Mouse (Mus musculus): Measurements from ENCODE around the gene Rin1.
A peak's percentile ranks its signal among the peaks of the same experiment; 100 is the strongest.
"Not testable (repeated sequence)": the region's sequence is repeated elsewhere in the genome, so short reads cannot be mapped to it uniquely, and the experiment has no call there.

Rin1 gene

GRCm38 (mm10) chr19:5050047-5050905 is at the start of gene Rin1:
Gene Rin1 (plus strand): TSS chr19:5050481.
- DNase-seq (ENCODE audit: low read depth) = no peak

GRCm38 (mm10) chr19:5001666-5002406 is 48.4 kb upstream of the Rin1 start:
- peak; percentile 59 for DNase-seq (ENCODE audit: low read depth)

DNA sequence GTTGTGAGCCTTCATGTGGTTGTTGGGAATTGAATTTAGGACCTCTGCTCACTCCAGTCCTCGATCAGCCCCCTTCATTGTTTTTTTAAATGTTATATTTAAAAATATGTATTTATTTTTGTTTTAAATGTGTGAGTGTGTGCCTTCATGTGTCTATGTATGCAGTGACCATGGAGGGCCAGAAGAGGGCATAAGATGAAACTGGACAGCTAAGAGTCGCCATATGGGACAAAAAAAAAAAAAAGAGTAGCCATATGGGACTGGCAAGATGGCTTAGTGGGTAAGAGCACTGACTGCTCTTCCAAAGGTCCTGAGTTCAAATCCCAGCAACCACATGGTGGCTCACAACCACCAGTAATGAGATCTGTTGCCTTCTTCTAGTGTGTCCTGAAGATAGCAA is 46.6 kb upstream of the Rin1 start:
- not testable (repeated sequence) for DNase-seq (ENCODE audit: low read depth)

DNA sequence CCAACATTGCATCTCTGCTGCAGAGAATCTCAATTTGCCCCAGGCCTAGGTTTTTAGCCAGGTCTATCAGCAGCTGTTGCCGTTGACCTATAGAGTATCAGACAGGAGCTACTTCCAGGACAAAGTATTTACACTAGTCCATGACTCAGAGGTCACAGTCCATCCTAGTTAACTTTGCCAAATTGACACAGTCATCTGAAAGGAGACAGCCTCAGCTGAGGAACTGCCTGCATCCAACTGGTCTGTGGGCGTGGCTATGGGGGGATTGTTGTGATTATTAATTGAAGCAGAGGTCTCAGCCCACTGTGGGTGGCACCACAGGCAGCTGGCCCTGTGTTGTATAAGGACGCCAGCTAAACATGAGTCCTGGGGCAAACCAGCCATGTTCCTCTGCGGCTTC is 45.4 kb upstream of the Rin1 start:
- DNase-seq (ENCODE audit: low read depth) = no peak

GRCm38 (mm10) chr19:5013138-5013537 is 37.1 kb upstream of the Rin1 start:
- DNase-seq (ENCODE audit: low read depth) = no peak

DNA sequence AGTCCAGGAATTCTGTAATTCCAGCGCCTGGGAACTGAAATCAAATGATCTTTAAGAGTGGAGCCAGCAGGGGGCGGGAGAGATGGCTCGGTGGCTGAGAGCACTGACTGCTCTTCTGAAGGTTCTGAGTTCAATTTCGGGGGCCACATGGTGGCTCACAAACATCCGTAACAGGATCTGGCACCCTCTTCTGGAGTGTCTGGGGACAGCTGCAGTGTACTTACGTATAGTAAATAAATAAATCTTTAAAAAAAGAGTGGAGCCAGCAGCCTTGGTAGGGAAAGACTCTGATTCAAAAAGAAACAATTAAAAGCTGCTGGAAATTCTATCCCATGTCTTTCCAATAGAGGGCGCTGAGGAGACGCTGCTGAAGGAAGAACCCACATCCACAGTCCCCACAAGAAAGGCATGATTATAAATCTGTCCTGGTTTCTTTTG is 35.3 kb upstream of the Rin1 start:
- no peak for DNase-seq (ENCODE audit: low read depth)

DNA sequence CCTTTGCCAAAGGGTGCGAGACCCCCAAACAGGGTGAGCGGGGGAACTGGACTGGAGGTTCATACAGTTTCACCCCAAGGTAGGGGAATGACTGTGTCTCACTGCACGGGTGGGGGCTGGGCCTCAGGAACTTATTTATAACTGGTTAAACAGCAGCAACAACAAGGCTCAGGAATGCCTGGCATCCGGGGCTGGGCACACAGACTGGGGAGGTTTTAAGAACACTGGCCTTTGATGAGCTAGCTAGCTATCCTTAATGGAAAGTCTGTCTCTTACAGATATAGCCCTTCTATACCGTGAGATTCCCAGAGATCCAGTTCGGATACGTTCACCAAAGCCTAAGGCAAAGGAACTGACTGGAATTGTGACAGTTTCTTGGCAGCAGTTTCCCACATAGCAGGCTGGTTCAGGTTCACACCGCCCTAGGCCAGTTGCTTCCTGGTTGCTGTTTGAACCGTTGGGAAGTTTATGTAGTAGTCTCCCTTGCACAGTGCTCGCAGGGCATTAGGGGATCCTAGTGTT is 34.0 kb upstream of the Rin1 start:
- DNase-seq (ENCODE audit: low read depth) = no peak

GRCm38 (mm10) chr19:5016782-5017181 is 33.5 kb upstream of the Rin1 start:
- peak; percentile 49 for DNase-seq (ENCODE audit: low read depth)

DNA sequence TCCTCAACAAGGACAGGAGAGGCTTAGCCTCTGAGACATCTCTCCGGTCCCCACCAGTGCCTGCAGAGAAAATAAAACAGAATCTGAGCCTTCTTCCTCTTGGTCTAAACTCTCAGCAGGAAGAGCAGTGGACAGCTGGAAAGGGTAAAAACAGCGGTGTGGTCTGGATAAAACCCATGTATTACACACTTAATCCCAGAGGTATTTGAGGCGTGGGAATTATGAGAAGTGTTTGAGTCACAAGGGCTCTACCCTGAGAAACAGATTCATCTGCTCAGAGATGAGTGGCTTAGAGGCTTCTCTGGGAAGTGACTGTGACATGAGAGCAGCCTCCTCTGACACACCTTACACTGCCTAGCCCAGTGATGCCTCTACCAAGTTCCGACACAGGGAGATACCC is 32.7 kb upstream of the Rin1 start:
- no peak for DNase-seq (ENCODE audit: low read depth)

DNA sequence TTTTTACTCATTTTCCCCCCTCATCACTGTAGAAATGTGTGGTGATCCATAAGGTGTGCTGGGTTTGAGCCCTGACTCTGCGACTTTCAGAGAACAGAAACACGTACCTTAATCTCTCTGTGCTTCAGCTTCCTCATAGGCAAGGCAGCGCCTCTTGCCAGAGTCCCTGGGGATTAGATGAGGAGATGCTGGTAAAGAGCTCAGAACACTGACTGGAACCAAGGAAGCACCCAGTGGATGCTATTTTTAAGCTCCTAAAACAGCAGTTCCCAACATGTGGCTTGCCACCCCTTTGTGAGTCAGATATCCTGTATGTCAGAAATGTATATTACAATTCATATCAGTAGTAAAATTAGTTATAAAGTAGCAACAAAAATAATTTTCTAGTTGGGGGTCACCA is 32.1 kb upstream of the Rin1 start:
- DNase-seq (ENCODE audit: low read depth) = no peak

GRCm38 (mm10) chr19:5021416-5021815 is 28.9 kb upstream of the Rin1 start:
- no peak for DNase-seq (ENCODE audit: low read depth)

DNA sequence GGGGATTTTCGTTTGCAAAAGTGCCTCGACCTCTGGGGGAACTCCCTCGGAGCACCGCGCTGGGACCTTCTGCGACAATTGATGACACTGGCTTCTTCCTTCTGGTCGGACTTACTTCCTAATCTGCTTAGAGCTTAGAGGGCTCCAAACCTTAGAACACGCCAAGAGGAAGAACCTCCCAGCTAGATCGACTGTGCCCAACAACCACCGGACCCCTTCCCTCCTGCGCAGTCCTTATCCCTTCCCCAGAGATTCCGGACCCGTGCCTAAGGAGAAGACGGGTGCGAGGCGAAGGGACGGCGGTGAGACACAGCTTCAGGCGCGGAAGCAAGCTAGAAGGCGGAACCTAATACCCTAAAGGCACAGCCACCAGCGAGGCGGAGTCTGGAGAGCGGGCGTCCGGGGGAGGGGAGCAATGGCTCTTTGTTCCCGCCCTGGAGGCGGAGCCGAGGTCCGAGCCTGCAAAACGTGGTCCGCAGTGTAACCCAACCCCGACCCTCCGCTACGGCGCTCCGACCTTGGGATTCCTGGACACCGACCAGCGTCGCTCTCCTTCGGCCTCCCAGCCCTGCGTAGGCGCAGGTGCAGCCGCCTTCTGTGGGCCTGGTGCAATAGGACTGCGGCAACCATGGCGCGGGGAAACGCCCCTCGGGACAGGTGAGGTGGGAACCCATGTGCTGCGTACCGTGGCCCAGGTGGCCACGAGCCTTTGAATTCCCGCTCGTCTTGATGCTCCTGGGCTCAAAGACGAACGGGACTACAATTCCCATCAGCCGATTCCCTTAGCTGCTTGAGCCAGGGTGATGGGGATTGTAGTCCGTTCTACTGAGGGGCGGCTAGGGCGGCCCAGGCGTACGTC is 26.4 kb upstream of the Rin1 start, which contains the start of gene Slc29a2:
Slc29a2 (plus strand) TSS at position 240 of the 859 bp plus-strand sequence.
- DNase-seq (ENCODE audit: low read depth) = peak; percentile 87

DNA sequence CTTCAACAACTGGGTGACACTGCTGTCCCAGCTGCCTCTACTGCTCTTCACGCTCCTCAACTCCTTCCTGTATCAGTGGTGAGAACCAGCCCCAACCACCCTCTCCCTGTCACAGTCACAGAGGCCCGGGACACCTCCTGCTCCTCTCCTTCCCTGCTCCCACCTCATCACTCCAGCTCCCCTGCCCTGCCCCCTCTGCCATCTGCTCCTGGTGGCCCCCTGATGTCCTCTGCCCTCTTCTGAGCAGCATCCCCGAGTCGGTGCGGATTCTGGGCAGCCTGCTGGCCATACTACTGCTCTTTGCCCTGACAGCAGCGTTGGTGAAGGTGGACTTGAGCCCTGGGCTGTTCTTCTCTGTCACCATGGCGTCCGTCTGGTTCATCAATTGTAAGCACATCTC is 24.2 kb upstream of the Rin1 start:
- no peak for DNase-seq (ENCODE audit: low read depth)

DNA sequence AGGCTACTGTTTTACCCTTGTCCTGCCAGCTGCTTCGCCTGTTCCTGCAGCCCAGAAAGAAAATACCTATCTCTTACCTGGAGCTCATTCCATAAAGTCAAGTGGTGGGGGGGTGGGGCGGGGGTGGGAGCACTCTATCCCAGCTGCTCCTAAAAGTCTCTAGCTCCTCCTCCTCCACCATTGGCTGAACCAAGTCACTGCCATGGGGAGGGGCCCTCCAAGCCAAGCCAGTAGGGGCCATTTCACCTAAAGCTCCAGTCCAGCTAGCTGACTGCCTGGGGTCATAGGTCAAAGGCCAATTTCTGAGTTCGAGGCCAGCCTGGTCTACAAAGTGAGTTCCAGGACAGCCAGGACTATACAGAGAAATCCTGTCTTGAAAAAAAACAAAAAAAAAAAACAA is 17.6 kb upstream of the Rin1 start:
- DNase-seq (ENCODE audit: low read depth) = no peak

DNA sequence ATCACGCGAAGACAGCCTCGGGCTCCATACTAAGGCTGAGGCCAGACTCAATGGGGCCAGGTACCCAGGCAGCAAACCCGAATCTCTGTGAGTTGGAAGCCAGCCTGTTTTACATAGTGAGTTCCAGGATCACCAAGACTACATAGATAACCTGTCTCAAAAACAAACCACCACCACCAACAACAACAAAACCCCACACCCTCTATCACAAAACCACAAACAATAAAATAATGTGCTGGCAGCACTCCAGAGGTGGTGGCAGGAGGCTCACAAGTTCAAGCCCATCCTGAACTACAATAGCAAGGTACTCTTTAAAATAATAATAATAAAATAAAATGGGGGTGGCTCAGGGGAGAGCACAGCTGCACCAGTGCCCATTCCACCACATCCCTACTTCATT is 13.7 kb upstream of the Rin1 start:
- no peak for DNase-seq (ENCODE audit: low read depth)

- peak; percentile 68 for DNase-seq (ENCODE audit: low read depth)
Observed at GRCm38 (mm10) chr19:5037678-5038571, 12.4 kb upstream of the Rin1 start.

DNA sequence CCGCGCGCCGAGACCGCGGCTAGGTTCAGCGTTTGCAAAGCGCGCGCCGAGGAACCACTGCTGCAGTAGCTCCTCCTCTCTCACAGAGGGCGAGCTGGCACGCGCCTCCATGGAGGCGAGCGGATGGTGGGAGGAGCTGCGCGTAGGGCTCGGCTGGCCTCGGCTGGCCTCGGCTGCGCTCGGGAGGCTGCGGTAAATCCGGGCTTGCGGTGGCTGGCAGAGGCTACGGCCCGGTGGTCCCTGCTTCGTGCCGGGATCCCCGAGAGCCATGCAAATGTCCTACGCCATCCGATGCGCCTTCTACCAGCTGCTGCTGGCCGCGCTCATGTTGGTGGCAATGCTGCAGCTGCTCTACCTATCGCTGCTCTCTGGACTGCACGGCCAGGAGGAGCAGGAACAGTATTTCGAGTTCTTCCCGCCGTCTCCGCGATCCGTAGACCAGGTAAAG is 11.5 kb upstream of the Rin1 start, which contains the start of the genes B4gat1 and AC124502.3:
B4gat1 (plus strand) TSS at position 118 of the 448 bp plus-strand sequence.
AC124502.3 (plus strand) TSS at position 183 of the 448 bp plus-strand sequence.
- DNase-seq (ENCODE audit: low read depth) = peak; percentile 80

DNA sequence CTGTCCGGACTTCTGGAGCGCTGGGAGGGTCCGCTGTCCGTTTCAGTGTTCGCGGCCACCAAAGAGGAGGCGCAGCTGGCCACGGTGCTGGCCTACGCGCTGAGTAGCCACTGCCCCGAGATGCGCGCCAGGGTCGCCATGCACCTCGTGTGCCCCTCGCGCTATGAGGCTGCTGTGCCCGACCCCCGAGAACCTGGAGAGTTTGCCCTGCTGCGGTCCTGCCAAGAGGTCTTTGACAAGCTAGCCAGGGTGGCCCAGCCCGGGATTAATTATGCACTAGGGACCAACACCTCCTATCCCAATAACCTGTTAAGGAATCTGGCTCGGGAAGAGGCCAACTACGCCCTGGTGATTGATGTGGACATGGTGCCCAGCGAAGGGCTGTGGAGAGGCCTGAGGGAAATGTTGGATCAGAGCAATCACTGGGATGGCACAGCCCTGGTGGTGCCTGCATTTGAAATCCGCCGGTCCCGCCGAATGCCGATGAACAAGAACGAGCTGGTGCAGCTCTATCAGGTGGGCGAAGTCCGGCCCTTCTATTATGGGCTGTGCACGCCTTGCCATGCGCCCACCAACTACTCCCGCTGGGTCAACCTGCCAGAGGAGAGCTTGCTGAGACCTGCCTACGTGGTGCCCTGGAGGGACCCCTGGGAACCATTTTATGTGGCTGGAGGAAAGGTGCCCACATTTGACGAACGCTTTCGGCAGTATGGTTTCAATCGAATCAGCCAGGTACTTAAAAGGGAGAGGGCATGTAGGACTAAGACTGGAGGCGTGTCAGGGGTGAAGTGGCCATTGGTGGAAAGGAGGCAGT is 10.8 kb upstream of the Rin1 start:
- DNase-seq (ENCODE audit: low read depth) = no peak

- peak; percentile 96 for DNase-seq (ENCODE audit: low read depth)
Observed at GRCm38 (mm10) chr19:5040862-5041523, 9.3 kb upstream of the Rin1 start, which contains the start of gene Brms1. Gene Brms1 (plus strand): TSS chr19:5041354.

Data from c-Kit-positive CD71-positive TER-119-negative erythroid progenitor cells, embryonic 14.5 days (primary cell).